Mouse (Mus musculus) stomach, postnatal 0 days (tissue): ENCODE measurements around the gene Cirbp. TPM values are rescaled to one million over a fixed set of nuclear protein-coding genes. Genes with fewer than 3 reads are reported as not detected.
"Not testable (repeated sequence)": the region's sequence is repeated elsewhere in the genome, so short reads cannot be mapped to it uniquely, and the experiment has no call there.

Experiments
- ATAC-seq: fragments of 200-750 bp; cut with Nextera tagmentation; 2 replicates; pipeline ENCODE4 v1.8.0; 2017; ENCODE audit not compliant: low FRiP score, low TSS enrichment
- DNase-seq: peaks from one replicate; pipeline ENCODE4 v3.0.0-alpha.2; 2016; ENCODE audit warnings: low spot score
- H3K27ac ChIP-seq: fragments of 300-500 bp; sonication (generic); replicated peaks from 2 replicates; pipeline ENCODE4 v1.5.1; 2014; ENCODE audit warnings: mild to moderate bottlenecking, control low read depth
- H3K27me3 ChIP-seq: fragments of 300-500 bp; sonication (generic); 2 replicates; pipeline ENCODE4 v1.6.1; 2014; ENCODE audit warnings: low read length; ENCODE audit not compliant: control insufficient read depth, insufficient read depth
- H3K36me3 ChIP-seq: fragments of 300-500 bp; sonication (generic); 2 replicates; pipeline ENCODE4 v1.6.1; 2014; ENCODE audit warnings: low read length, mixed read lengths; ENCODE audit not compliant: control insufficient read depth, insufficient read depth
- H3K4me1 ChIP-seq: fragments of 300-500 bp; sonication (generic); replicated peaks from 2 replicates; pipeline ENCODE4 v1.6.1; 2014; ENCODE audit warnings: antibody characterized with exemption; ENCODE audit not compliant: control insufficient read depth, insufficient read depth
- H3K4me2 ChIP-seq: fragments of 300-500 bp; sonication (generic); replicated peaks from 2 replicates; pipeline ENCODE4 v1.6.1; 2014; ENCODE audit warnings: low read depth, mild to moderate bottlenecking, control low read depth, moderate library complexity
- H3K4me3 ChIP-seq: fragments of 300-500 bp; sonication (generic); 2 replicates; pipeline ENCODE4 v1.5.1; 2014; ENCODE audit warnings: low read depth, low read length, control low read depth
- H3K9ac ChIP-seq: fragments of 300-500 bp; sonication (generic); 2 replicates; pipeline ENCODE4 v1.6.1; 2014; ENCODE audit warnings: mild to moderate bottlenecking, low read length, control low read depth, mixed read lengths
- H3K9me3 ChIP-seq: fragments of 300-500 bp; sonication (generic); 2 replicates; pipeline ENCODE4 v1.6.1; 2016; ENCODE audit warnings: low read length; ENCODE audit not compliant: control insufficient read depth
- CTCF ChIP-seq: IDR thresholded peaks from 2 replicates; pipeline ENCODE4 v1.5.1; 2016; ENCODE audit warnings: antibody characterized with exemption, low read depth, mild to moderate bottlenecking, moderate library complexity
- EP300 ChIP-seq: optimal IDR thresholded peaks from 2 replicates; pipeline ENCODE3; 2016; ENCODE audit warnings: antibody characterized with exemption
- WGBS: fragments of 180-500 bp; shearing (Covaris S2); extraction: QIAGEN DNeasy Blood & Tissue Kit; methylation state at CpG from one replicate; pipeline ENCODE4 v1.1.7; 2014; 5-methylcytosine and 5-hydroxymethylcytosine counted together
- polyA plus RNA-seq: library from polyadenylated mRNA; unstranded; fragments of >200 nt; fragmentation: Nextera tagmentation; extraction: Ambion mirVana; gene quantifications from 2 replicates; pipeline ENCODE4 v1.2.1, GENCODE M21; 2015

Cirbp gene
- polyA plus RNA-seq, 1 experiment from 2014 or later: 237 TPM

- Histone ChIP-seq H3K27me3 (no peaks in the 10 kb centered on the region), H3K36me3 (peaks cover 2% of the 10 kb centered on the region; the same call in 1 of the 2 replicates), H3K4me2 (peak overlapping the region; percentile 89), H3K9ac (peak overlapping the region; percentile 62), H3K4me1 (peaks cover 17% of the 10 kb centered on the region), H3K27ac (peak overlapping the region; percentile 82), H3K9me3 (no peaks in the 10 kb centered on the region), H3K4me3 (peak overlapping the region; percentile 41)
- ATAC-seq (peak; percentile 29), DNase-seq (peak; percentile 97)
- peak; percentile 100 for TF ChIP-seq CTCF
- TF ChIP-seq EP300: no peak
- under 1% methylated on average over 17 of the region's 17 CpGs for WGBS
These were observed 814 bp upstream of the Cirbp start for GRCm38 (mm10) chr10:80164998-80165344.

- not testable (repeated sequence) for H3K4me2 ChIP-seq, H3K27me3 ChIP-seq, ATAC-seq, DNase-seq, H3K4me3 ChIP-seq, H3K9ac ChIP-seq, H3K9me3 ChIP-seq
- WGBS: 83% methylated on average over 4 of the region's 4 CpGs
- Histone ChIP-seq H3K36me3 (peaks cover 11% of the 10 kb centered on the region), H3K27ac (peak overlapping the region; percentile 65), H3K4me1 (peaks cover 13% of the 10 kb centered on the region)
These were observed 351 bp downstream of the Cirbp start for GRCm38 (mm10) chr10:80166136-80166535.

GRCm38 (mm10) chr10:80167460-80168037 lies 1.8 kb downstream of the Cirbp start:
- under 1% methylated on average over 45 of the region's 55 CpGs for WGBS
- Histone ChIP-seq H3K4me1 (peaks cover 15% of the 10 kb centered on the region), H3K27ac (peak overlapping the region; percentile 100), H3K9ac (peak overlapping the region; percentile 100), H3K36me3 (peaks cover 24% of the 10 kb centered on the region), H3K9me3 (no peaks in the 10 kb centered on the region), H3K4me2 (peak overlapping the region; percentile 62), H3K27me3 (no peaks in the 10 kb centered on the region), H3K4me3 (peak overlapping the region; percentile 89)
- ATAC-seq: peak; percentile 88
- peak; percentile 99 for DNase-seq
- TF ChIP-seq CTCF (no peak), EP300 (peak; percentile 75)

GRCm38 (mm10) chr10:80168038-80168661 lies 2.4 kb downstream of the Cirbp start:
- TF ChIP-seq EP300 (no peak), CTCF (no peak)
- ATAC-seq: peak; percentile 35; the same call in 1 of the 2 replicates
- H3K27me3 ChIP-seq: no peaks in the 10 kb centered on the region
- no peaks in the 10 kb centered on the region for H3K9me3 ChIP-seq
- peaks cover 24% of the 10 kb centered on the region for H3K36me3 ChIP-seq
- peak overlapping the region; percentile 100 for H3K27ac ChIP-seq
- peak overlapping the region; percentile 89 for H3K4me3 ChIP-seq
- peak overlapping the region; percentile 62 for H3K4me2 ChIP-seq
- H3K9ac ChIP-seq: peak overlapping the region; percentile 100
- peaks cover 13% of the 10 kb centered on the region for H3K4me1 ChIP-seq
- peak; percentile 96 for DNase-seq
- WGBS: under 1% methylated on average over 48 of the region's 48 CpGs

DNA sequence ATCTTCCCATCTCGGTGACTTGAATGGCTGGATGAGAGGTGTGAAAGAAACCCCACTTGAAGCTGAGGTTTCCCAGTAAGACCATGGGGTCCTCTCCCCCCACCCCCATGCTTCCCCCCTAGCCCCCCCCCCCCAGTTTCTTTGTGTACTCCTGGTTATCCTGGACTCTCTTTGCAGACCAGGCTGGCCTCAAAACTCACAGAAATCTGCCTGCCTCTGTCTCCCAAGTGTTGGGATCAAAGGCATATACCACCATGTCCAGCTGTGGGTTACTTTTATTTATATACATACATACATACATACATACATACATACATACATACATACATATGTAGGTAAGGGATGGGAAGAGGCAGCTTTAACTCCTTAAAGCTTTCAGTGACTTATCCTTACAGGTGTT lies 3.3 kb downstream of the Cirbp start:
- peaks cover 13% of the 10 kb centered on the region for H3K4me1 ChIP-seq
- H3K9ac ChIP-seq: no peak overlapping the region
- H3K4me3 ChIP-seq: peak overlapping the region; percentile 89
- peak overlapping the region; percentile 62 for H3K4me2 ChIP-seq
- DNase-seq: no peak
- H3K9me3 ChIP-seq: no peaks in the 10 kb centered on the region
- H3K27me3 ChIP-seq: no peaks in the 10 kb centered on the region
- WGBS: 50% methylated on average over 1 of the region's 1 CpGs
- TF ChIP-seq EP300 (no peak), CTCF (no peak)
- peaks cover 24% of the 10 kb centered on the region for H3K36me3 ChIP-seq
- ATAC-seq: no peak
- no peak overlapping the region; the same call in 1 of the 2 replicates for H3K27ac ChIP-seq

- WGBS: 86% methylated on average over 7 of the region's 7 CpGs
- Histone ChIP-seq H3K27ac (no peak overlapping the region), H3K27me3 (no peaks in the 10 kb centered on the region), H3K9ac (no peak overlapping the region), H3K4me1 (peaks cover 8% of the 10 kb centered on the region), H3K9me3 (no peaks in the 10 kb centered on the region), H3K4me3 (no peak overlapping the region), H3K4me2 (no peak overlapping the region), H3K36me3 (peaks cover 24% of the 10 kb centered on the region)
- no peak for TF ChIP-seq CTCF
- TF ChIP-seq EP300: no peak
- ATAC-seq: no peak
- DNase-seq: no peak
These were observed 3.9 kb downstream of the Cirbp start for GRCm38 (mm10) chr10:80169651-80170050.
